Mouse (Mus musculus): ENCODE data around the gene Ccdc182.

The Ccdc182 gene

GRCm38 (mm10) chr11:88293631-88294393, at the start of gene Ccdc182:
Ccdc182 (plus strand) TSS chr11:88294058.
- DNase-seq = no peak

GRCm38 (mm10) chr11:88245581-88246170, 48.2 kb upstream of the Ccdc182 start:
- DNase-seq = no peak

GRCm38 (mm10) chr11:88248636-88249035, 45.2 kb upstream of the Ccdc182 start:
- no peak for DNase-seq

GRCm38 (mm10) chr11:88250568-88250967, 43.3 kb upstream of the Ccdc182 start:
- DNase-seq = no peak

GRCm38 (mm10) chr11:88251295-88251694, 42.6 kb upstream of the Ccdc182 start:
- no peak for DNase-seq

- DNase-seq = peak; percentile 72
These were observed 41.7 kb upstream of the Ccdc182 start for GRCm38 (mm10) chr11:88251972-88252766.

- DNase-seq = peak; percentile 31
These were observed 40.9 kb upstream of the Ccdc182 start for GRCm38 (mm10) chr11:88252767-88253513.

- DNase-seq = no peak
These were observed 40.2 kb upstream of the Ccdc182 start for GRCm38 (mm10) chr11:88253514-88254167.

GRCm38 (mm10) chr11:88257700-88258099, 36.2 kb upstream of the Ccdc182 start:
- DNase-seq = no peak

GRCm38 (mm10) chr11:88258212-88258611, 35.6 kb upstream of the Ccdc182 start:
- no peak for DNase-seq

GRCm38 (mm10) chr11:88260463-88260862, 33.4 kb upstream of the Ccdc182 start:
- no peak for DNase-seq

- no peak for DNase-seq
These were observed 29.0 kb upstream of the Ccdc182 start for GRCm38 (mm10) chr11:88264889-88265288.

GRCm38 (mm10) chr11:88266311-88266710, 27.5 kb upstream of the Ccdc182 start:
- DNase-seq = no peak

- DNase-seq = no peak
These were observed 22.0 kb upstream of the Ccdc182 start for GRCm38 (mm10) chr11:88271870-88272269.

GRCm38 (mm10) chr11:88274111-88274879, 19.6 kb upstream of the Ccdc182 start:
- no peak for DNase-seq

- DNase-seq = no peak
These were observed 18.9 kb upstream of the Ccdc182 start for GRCm38 (mm10) chr11:88274901-88275498.

- no peak for DNase-seq
These were observed 17.9 kb upstream of the Ccdc182 start for GRCm38 (mm10) chr11:88275949-88276348.

GRCm38 (mm10) chr11:88276534-88277308, 17.1 kb upstream of the Ccdc182 start:
- DNase-seq = peak; percentile 27

- no peak for DNase-seq
These were observed 14.9 kb upstream of the Ccdc182 start for GRCm38 (mm10) chr11:88279006-88279405.

- no peak for DNase-seq
These were observed 13.4 kb upstream of the Ccdc182 start for GRCm38 (mm10) chr11:88280426-88280836.

Data from cerebellum, adult 11-12 months (tissue).